Mouse (Mus musculus): ENCODE measurements around the gene Cdh26. TPM values are rescaled to one million over a fixed set of nuclear protein-coding genes. Genes with fewer than 3 reads are reported as not detected.
A peak's percentile ranks its signal among the peaks of the same experiment; 100 is the strongest.

The Cdh26 gene
- polyA plus RNA-seq (2016; fragmentation: Nextera tagmentation; extraction: Ambion mirVana): 0.05 and 0.23 TPM in 2 replicates

- H3K9me3 ChIP-seq: no peaks in the 10 kb centered on the region
- no peak within 1 kb of the TSS for H3K27ac ChIP-seq
- no peaks in the 10 kb centered on the region for H3K36me3 ChIP-seq
- DNase-seq (ENCODE audit: low spot score): no peak
- H3K27me3 ChIP-seq (ENCODE audit: insufficient read depth, poor library complexity, severe bottlenecking): no peaks in the 10 kb centered on the region; the same call in none of the 2 replicates
- 86% methylated on average over 4 of the region's 4 CpGs for WGBS
- no peak within 1 kb of the TSS for H3K4me3 ChIP-seq
- H3K4me1 ChIP-seq: peaks cover 5% of the 10 kb centered on the region
These were observed at the start of gene Cdh26 for GRCm38 (mm10) chr2:178430231-178430630. TSS of gene Cdh26 (plus strand) at chr2:178430531.

GRCm38 (mm10) chr2:178407053-178407815, 23.1 kb upstream of the Cdh26 start, which contains the start of gene Sycp2:
TSS of gene Sycp2 (minus strand) at chr2:178407685.
- H3K4me1 ChIP-seq: peaks cover 20% of the 10 kb centered on the region
- WGBS: 74% methylated on average over 52 of the region's 52 CpGs
- H3K9me3 ChIP-seq: peaks cover 10% of the 10 kb centered on the region; the same call in 1 of the 2 replicates
- H3K27me3 ChIP-seq (ENCODE audit: insufficient read depth, poor library complexity, severe bottlenecking): no peaks in the 10 kb centered on the region
- no peak within 1 kb of the TSS for H3K4me3 ChIP-seq
- DNase-seq (ENCODE audit: low spot score): peak; percentile 72
- 0 out of 2 replicates have a peak, but pooled peaks cover 2% of the 10 kb centered on the region for H3K36me3 ChIP-seq
- H3K27ac ChIP-seq: no peak within 1 kb of the TSS

- H3K9me3 ChIP-seq: peaks cover 10% of the 10 kb centered on the region; the same call in 1 of the 2 replicates
- 0 out of 2 replicates have a peak, but pooled peaks cover 5% of the 10 kb centered on the region for H3K27me3 ChIP-seq (ENCODE audit: insufficient read depth, poor library complexity, severe bottlenecking)
- no peak for DNase-seq (ENCODE audit: low spot score)
- WGBS: 50% methylated on average over 1 of the region's 1 CpGs
- 0 out of 2 replicates have a peak, but pooled peaks cover 2% of the 10 kb centered on the region for H3K36me3 ChIP-seq
- no peak overlapping the region for H3K27ac ChIP-seq
- H3K4me3 ChIP-seq: no peak overlapping the region
- H3K4me1 ChIP-seq: peaks cover 31% of the 10 kb centered on the region
These were observed 21.3 kb upstream of the Cdh26 start for GRCm38 (mm10) chr2:178409024-178409423.

- Histone ChIP-seq H3K4me3 (no peak overlapping the region), H3K9me3 (peaks cover 10% of the 10 kb centered on the region; the same call in 1 of the 2 replicates), H3K27me3 (ENCODE audit: insufficient read depth, poor library complexity, severe bottlenecking) (0 out of 2 replicates have a peak, but pooled peaks cover 5% of the 10 kb centered on the region), H3K36me3 (0 out of 2 replicates have a peak, but pooled peaks cover 2% of the 10 kb centered on the region), H3K4me1 (peaks cover 44% of the 10 kb centered on the region), H3K27ac (no peak overlapping the region)
- no peak for DNase-seq (ENCODE audit: low spot score)
- 80% methylated on average over 6 of the region's 6 CpGs for WGBS
These were observed 20.0 kb upstream of the Cdh26 start for GRCm38 (mm10) chr2:178410286-178410685.

GRCm38 (mm10) chr2:178412598-178412997, 17.7 kb upstream of the Cdh26 start:
- Histone ChIP-seq H3K36me3 (peaks cover 2% of the 10 kb centered on the region; the same call in 1 of the 2 replicates), H3K4me3 (peak overlapping the region; percentile 74), H3K9me3 (peaks cover 1% of the 10 kb centered on the region; the same call in 1 of the 2 replicates), H3K4me1 (peaks cover 66% of the 10 kb centered on the region), H3K27ac (peak overlapping the region; percentile 93), H3K27me3 (ENCODE audit: insufficient read depth, poor library complexity, severe bottlenecking) (0 out of 2 replicates have a peak, but pooled peaks cover 5% of the 10 kb centered on the region)
- peak; percentile 83 for DNase-seq (ENCODE audit: low spot score)
- WGBS: 20% methylated on average over 6 of the region's 6 CpGs

- Histone ChIP-seq H3K27me3 (ENCODE audit: insufficient read depth, poor library complexity, severe bottlenecking) (0 out of 2 replicates have a peak, but pooled peaks cover 5% of the 10 kb centered on the region), H3K27ac (peak overlapping the region; percentile 93), H3K4me1 (peaks cover 66% of the 10 kb centered on the region), H3K9me3 (no peaks in the 10 kb centered on the region), H3K36me3 (peaks cover 7% of the 10 kb centered on the region), H3K4me3 (peak overlapping the region; percentile 74)
- 37% methylated on average over 13 of the region's 13 CpGs for WGBS
- no peak for DNase-seq (ENCODE audit: low spot score)
These were observed 17.2 kb upstream of the Cdh26 start for GRCm38 (mm10) chr2:178413081-178413480.

- peak overlapping the region; percentile 74 for H3K4me3 ChIP-seq
- no peaks in the 10 kb centered on the region for H3K9me3 ChIP-seq
- H3K4me1 ChIP-seq: peaks cover 66% of the 10 kb centered on the region
- peaks cover 12% of the 10 kb centered on the region for H3K36me3 ChIP-seq
- WGBS: 8% methylated on average over 75 of the region's 75 CpGs
- peak overlapping the region; percentile 93 for H3K27ac ChIP-seq
- no peak for DNase-seq (ENCODE audit: low spot score)
- H3K27me3 ChIP-seq (ENCODE audit: insufficient read depth, poor library complexity, severe bottlenecking): 0 out of 2 replicates have a peak, but pooled peaks cover 5% of the 10 kb centered on the region
These were observed 16.7 kb upstream of the Cdh26 start for GRCm38 (mm10) chr2:178413481-178414260.

- Histone ChIP-seq H3K27me3 (ENCODE audit: insufficient read depth, poor library complexity, severe bottlenecking) (0 out of 2 replicates have a peak, but pooled peaks cover 5% of the 10 kb centered on the region), H3K27ac (peak within 1 kb of the TSS; percentile 93), H3K4me3 (peak within 1 kb of the TSS; percentile 74), H3K4me1 (peaks cover 65% of the 10 kb centered on the region), H3K9me3 (no peaks in the 10 kb centered on the region), H3K36me3 (peaks cover 21% of the 10 kb centered on the region)
- peak; percentile 81 for DNase-seq (ENCODE audit: low spot score)
- WGBS: under 1% methylated on average over 68 of the region's 74 CpGs
These were observed 15.8 kb upstream of the Cdh26 start, which contains the start of the genes Ppp1r3d and Fam217b for GRCm38 (mm10) chr2:178414261-178415149. TSS of gene Ppp1r3d (minus strand) at chr2:178414472. TSS of gene Fam217b (plus strand) at chr2:178414524.

GRCm38 (mm10) chr2:178415150-178415448, 15.2 kb upstream of the Cdh26 start:
- Histone ChIP-seq H3K27ac (peak overlapping the region; percentile 93), H3K4me3 (peak overlapping the region; percentile 74), H3K4me1 (peaks cover 64% of the 10 kb centered on the region), H3K9me3 (no peaks in the 10 kb centered on the region), H3K36me3 (peaks cover 22% of the 10 kb centered on the region), H3K27me3 (ENCODE audit: insufficient read depth, poor library complexity, severe bottlenecking) (0 out of 2 replicates have a peak, but pooled peaks cover 5% of the 10 kb centered on the region)
- DNase-seq (ENCODE audit: low spot score): no peak
- 35% methylated on average over 3 of the region's 3 CpGs for WGBS

- no peak overlapping the region; the same call in 1 of the 2 replicates for H3K4me3 ChIP-seq
- H3K9me3 ChIP-seq: no peaks in the 10 kb centered on the region
- peaks cover 27% of the 10 kb centered on the region for H3K36me3 ChIP-seq
- 0 out of 2 replicates have a peak, but pooled peaks cover 5% of the 10 kb centered on the region for H3K27me3 ChIP-seq (ENCODE audit: insufficient read depth, poor library complexity, severe bottlenecking)
- peak overlapping the region; percentile 52; the same call in 1 of the 2 replicates for H3K27ac ChIP-seq
- WGBS: 30% methylated on average over 13 of the region's 13 CpGs
- peaks cover 67% of the 10 kb centered on the region for H3K4me1 ChIP-seq
- no peak for DNase-seq (ENCODE audit: low spot score)
These were observed 13.9 kb upstream of the Cdh26 start for GRCm38 (mm10) chr2:178416427-178416826.

GRCm38 (mm10) chr2:178416970-178417369, 13.4 kb upstream of the Cdh26 start:
- H3K4me1 ChIP-seq: peaks cover 67% of the 10 kb centered on the region
- no peak overlapping the region for H3K4me3 ChIP-seq
- 38% methylated on average over 4 of the region's 4 CpGs for WGBS

GRCm38 (mm10) chr2:178420576-178420975, 9.8 kb upstream of the Cdh26 start:
- Histone ChIP-seq H3K4me3 (no peak overlapping the region), H3K36me3 (peaks cover 32% of the 10 kb centered on the region), H3K4me1 (peaks cover 58% of the 10 kb centered on the region), H3K27ac (peak overlapping the region; percentile 84), H3K9me3 (no peaks in the 10 kb centered on the region), H3K27me3 (ENCODE audit: insufficient read depth, poor library complexity, severe bottlenecking) (no peaks in the 10 kb centered on the region)
- 53% methylated on average over 9 of the region's 9 CpGs for WGBS
- no peak for DNase-seq (ENCODE audit: low spot score)

More at GRCm38 (mm10) chr2:178416970-178417369, 13.4 kb upstream of the Cdh26 start:
- Histone ChIP-seq H3K27me3 (ENCODE audit: insufficient read depth, poor library complexity, severe bottlenecking) (0 out of 2 replicates have a peak, but pooled peaks cover 5% of the 10 kb centered on the region), H3K9me3 (no peaks in the 10 kb centered on the region), H3K27ac (peak overlapping the region; percentile 52), H3K36me3 (peaks cover 27% of the 10 kb centered on the region)
- DNase-seq (ENCODE audit: low spot score): no peak
